Mouse (Mus musculus) C2C12 (cell line): ENCODE data around the gene Srpr. TPM values are rescaled to one million over a fixed set of nuclear protein-coding genes. Genes with fewer than 3 reads are reported as not detected.

Source experiments
- H3K27me3 ChIP-seq: one replicate; pipeline ENCODE4 v1.6.1; 2011; ENCODE audit not compliant: control insufficient read depth, insufficient read depth, insufficient read length
- H3K36me3 ChIP-seq: one replicate; pipeline ENCODE4 v1.6.1; 2011; ENCODE audit not compliant: control insufficient read depth, insufficient read depth
- H3K4me3 ChIP-seq: one replicate; pipeline ENCODE4 v1.5.1; 2011; ENCODE audit warnings: mild to moderate bottlenecking, control low read depth; ENCODE audit not compliant: poor library complexity, insufficient read depth, severe bottlenecking
- H3K79me2 ChIP-seq: one replicate; pipeline ENCODE4 v1.6.1; 2011; ENCODE audit not compliant: control insufficient read depth, insufficient read depth
- H3K79me3 ChIP-seq: one replicate; pipeline ENCODE4 v1.6.1; 2011; ENCODE audit warnings: low read depth, control low read depth
- H3ac ChIP-seq: one replicate; pipeline ENCODE3; 2011; ENCODE audit warnings: low read depth; ENCODE audit not compliant: control insufficient read depth, insufficient read length
- CEBPB ChIP-seq: IDR thresholded peaks from one replicate; pipeline ENCODE4 v1.6.1; 2011; ENCODE audit warnings: low read depth, mild to moderate bottlenecking, control low read depth, moderate library complexity
- CTCF ChIP-seq: IDR thresholded peaks from one replicate; pipeline ENCODE4 v1.5.1; 2011; ENCODE audit not compliant: control insufficient read depth, insufficient read depth, insufficient read length
- FOSL1 ChIP-seq: IDR thresholded peaks from one replicate; pipeline ENCODE4 v1.8.0; 2011; ENCODE audit warnings: mild to moderate bottlenecking, low read length; ENCODE audit not compliant: poor library complexity, insufficient read depth, severe bottlenecking
- MAX ChIP-seq: IDR thresholded peaks from one replicate; pipeline ENCODE4 v1.6.1; 2011; ENCODE audit warnings: mild to moderate bottlenecking, control low read depth
- MYOD1 ChIP-seq: IDR thresholded peaks from one replicate; pipeline ENCODE4 v1.6.1; 2011; ENCODE audit warnings: low read depth; ENCODE audit not compliant: control insufficient read depth, insufficient read length
- MYOG ChIP-seq: IDR thresholded peaks from one replicate; pipeline ENCODE4 v1.6.1; 2011; ENCODE audit not compliant: control insufficient read depth, insufficient read length; ENCODE audit errors: extremely low read depth
- USF1 ChIP-seq: IDR thresholded peaks from one replicate; pipeline ENCODE4 v1.6.1; 2011; ENCODE audit warnings: low read depth, mild to moderate bottlenecking, control low read depth, moderate library complexity
- polyA plus RNA-seq: library from polyadenylated mRNA; unstranded; fragments of >200 nt; fragmentation: generic; extraction: Trizol; gene quantifications from one replicate; pipeline ENCODE4 v1.2.1, GENCODE M21; 2012; ENCODE audit warnings: missing spikeins

Srpr gene
- polyA plus RNA-seq, 1 experiment, result 86.3 TPM

- no peak for TF ChIP-seq CTCF
- TF ChIP-seq MYOG, result no peak
- TF ChIP-seq USF1, result no peak
- no peak for TF ChIP-seq MYOD1
- TF ChIP-seq CEBPB, result no peak
- TF ChIP-seq FOSL1, result no peak
- TF ChIP-seq MAX, result no peak
- Histone ChIP-seq H3K79me3 (no peaks in the 10 kb centered on the region), H3K36me3 (peaks cover 14% of the 10 kb centered on the region), H3ac (no peak overlapping the region), H3K79me2 (no peaks in the 10 kb centered on the region), H3K27me3 (no peaks in the 10 kb centered on the region), H3K4me3 (no peak overlapping the region)
Observed at GRCm38 (mm10) chr9:35186430-35186829, 13.5 kb upstream of the Srpr start.

GRCm38 (mm10) chr9:35187351-35187903, 12.5 kb upstream of the Srpr start:
- peaks cover 14% of the 10 kb centered on the region for H3K36me3 ChIP-seq

DNA sequence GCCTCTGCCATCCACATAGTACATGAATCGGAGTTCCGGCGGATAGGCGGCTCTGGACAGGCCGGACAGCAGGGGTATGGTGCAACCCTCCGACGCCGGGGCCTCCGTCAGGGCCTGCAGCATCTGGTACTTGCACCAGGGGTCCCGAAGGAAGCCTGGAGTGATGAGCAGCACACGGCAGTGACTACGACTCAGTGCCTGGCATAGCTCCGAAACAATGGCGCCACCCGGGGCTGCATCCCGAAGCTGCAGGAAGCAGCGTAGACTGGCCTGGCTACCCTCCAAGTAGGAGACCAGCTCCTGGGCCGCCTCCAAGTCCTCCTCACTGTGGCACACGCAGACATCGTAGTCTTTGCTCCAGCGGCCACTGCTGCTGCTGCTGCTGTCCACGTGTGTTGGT, 11.3 kb upstream of the Srpr start:
- H3ac ChIP-seq, result no peak overlapping the region
- H3K4me3 ChIP-seq, result no peak overlapping the region
- peaks cover 2% of the 10 kb centered on the region for H3K79me3 ChIP-seq
- H3K27me3 ChIP-seq, result no peaks in the 10 kb centered on the region
- no peak for TF ChIP-seq USF1
- no peaks in the 10 kb centered on the region for H3K79me2 ChIP-seq
- H3K36me3 ChIP-seq, result peaks cover 14% of the 10 kb centered on the region

More at GRCm38 (mm10) chr9:35187351-35187903, 12.5 kb upstream of the Srpr start:
- no peak overlapping the region for H3ac ChIP-seq
- no peaks in the 10 kb centered on the region for H3K79me2 ChIP-seq
- no peaks in the 10 kb centered on the region for H3K27me3 ChIP-seq
- no peak overlapping the region for H3K4me3 ChIP-seq
- H3K79me3 ChIP-seq, result no peaks in the 10 kb centered on the region
- TF ChIP-seq MAX (no peak), CTCF (no peak), CEBPB (no peak), MYOG (no peak), FOSL1 (no peak), USF1 (no peak)

- no peaks in the 10 kb centered on the region for H3K27me3 ChIP-seq
- no peak overlapping the region for H3K4me3 ChIP-seq
- H3K79me3 ChIP-seq, result peaks cover 2% of the 10 kb centered on the region
- H3ac ChIP-seq, result no peak overlapping the region
- TF ChIP-seq MYOD1 (no peak), CTCF (no peak), MYOG (no peak), FOSL1 (no peak), MAX (no peak), CEBPB (no peak), USF1 (no peak)
- peaks cover 6% of the 10 kb centered on the region for H3K36me3 ChIP-seq
- H3K79me2 ChIP-seq, result no peaks in the 10 kb centered on the region
Observed at GRCm38 (mm10) chr9:35192983-35193542, 6.9 kb upstream of the Srpr start.

DNA sequence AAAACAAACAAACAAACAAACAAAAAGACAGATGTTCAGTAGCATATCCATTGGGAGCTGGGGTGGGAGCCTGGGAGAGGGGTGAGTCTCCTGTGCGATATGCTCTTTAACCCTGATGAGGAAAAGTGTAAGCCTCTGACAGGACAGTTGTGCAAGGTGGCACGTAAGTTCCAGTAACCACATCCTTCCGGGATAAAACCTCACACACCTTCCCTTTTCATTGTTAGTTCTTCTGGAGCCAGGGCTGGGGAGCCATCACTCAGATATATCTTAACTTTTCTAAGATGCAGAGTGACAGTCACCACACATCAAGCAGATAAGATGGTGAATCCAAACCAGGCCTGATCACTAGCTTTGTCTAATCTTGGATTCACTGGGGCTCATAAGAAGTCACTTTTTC, 5.9 kb upstream of the Srpr start:
- peaks cover 6% of the 10 kb centered on the region for H3K36me3 ChIP-seq
- no peak overlapping the region for H3ac ChIP-seq
- TF ChIP-seq MYOG (no peak), MAX (no peak), USF1 (no peak), CEBPB (no peak), CTCF (no peak), FOSL1 (no peak), MYOD1 (no peak)
- H3K79me2 ChIP-seq, result peaks cover 8% of the 10 kb centered on the region
- H3K27me3 ChIP-seq, result no peaks in the 10 kb centered on the region
- no peak overlapping the region for H3K4me3 ChIP-seq
- H3K79me3 ChIP-seq, result peaks cover 2% of the 10 kb centered on the region

- no peak for TF ChIP-seq MYOD1
- TF ChIP-seq CTCF, result no peak
- no peak for TF ChIP-seq USF1
- no peak for TF ChIP-seq MAX
- TF ChIP-seq FOSL1, result no peak
- TF ChIP-seq CEBPB, result no peak
- no peak for TF ChIP-seq MYOG
- Histone ChIP-seq H3K79me2 (peaks cover 14% of the 10 kb centered on the region), H3K4me3 (no peak overlapping the region), H3ac (no peak overlapping the region), H3K79me3 (peaks cover 2% of the 10 kb centered on the region), H3K27me3 (no peaks in the 10 kb centered on the region), H3K36me3 (no peaks in the 10 kb centered on the region)
Observed at GRCm38 (mm10) chr9:35197625-35198024, 2.4 kb upstream of the Srpr start.
